Mouse (Mus musculus): Measurements from ENCODE around the gene Iqsec1.

DNA sequence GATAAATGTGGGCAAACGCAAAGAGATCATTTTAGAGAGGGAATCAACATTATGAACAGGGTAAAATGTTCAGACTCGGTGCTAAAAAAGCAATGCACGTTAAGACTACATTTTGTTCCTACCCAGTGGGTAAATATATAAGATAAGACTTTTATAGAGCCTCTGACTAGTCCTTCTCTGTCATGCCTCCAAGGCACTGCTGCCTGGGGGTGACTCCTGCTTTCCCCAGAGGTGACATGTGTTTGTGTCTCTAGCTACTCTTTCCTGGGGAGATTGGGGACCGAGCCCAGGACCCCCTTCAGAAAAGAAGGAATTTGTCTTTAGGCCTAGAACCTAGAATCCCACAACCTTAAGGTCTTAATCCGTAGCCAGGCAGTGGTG, 365.0 kb downstream of the Iqsec1 start:
- TF ChIP-seq CTCF (IDR thresholded peaks at IDR 0.05; ENCODE audit: low read depth, low read length) (no peak), POLR2A (IDR thresholded peaks at IDR 0.05; ENCODE audit: extremely low read depth, insufficient read depth, low read length) (no peak)
